Mouse (Mus musculus): ENCODE data around the gene Cpeb4.

Cpeb4 gene

DNA sequence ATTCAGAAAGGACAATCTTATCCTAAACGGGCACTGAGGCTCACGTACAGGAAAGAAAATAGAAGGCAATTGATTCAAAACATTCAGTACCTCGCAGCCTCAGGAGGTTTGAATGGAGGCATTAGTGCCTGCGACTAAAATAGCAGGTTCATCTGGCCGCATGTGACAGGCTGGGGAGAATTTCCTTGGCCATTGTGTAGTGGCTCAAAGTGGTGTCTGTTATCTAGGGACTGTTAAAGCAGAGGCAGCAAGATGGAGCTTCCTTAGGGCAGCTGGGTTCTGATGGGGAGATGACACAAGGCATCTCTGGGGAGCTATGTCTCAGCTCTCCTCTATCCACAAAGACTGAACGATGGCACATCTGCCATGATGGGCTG, 32.9 kb upstream of the Cpeb4 start:
- TF ChIP-seq GATA4 (IDR thresholded peaks at IDR 0.05; ENCODE audit: insufficient replicate concordance, low read length), result no peak

DNA sequence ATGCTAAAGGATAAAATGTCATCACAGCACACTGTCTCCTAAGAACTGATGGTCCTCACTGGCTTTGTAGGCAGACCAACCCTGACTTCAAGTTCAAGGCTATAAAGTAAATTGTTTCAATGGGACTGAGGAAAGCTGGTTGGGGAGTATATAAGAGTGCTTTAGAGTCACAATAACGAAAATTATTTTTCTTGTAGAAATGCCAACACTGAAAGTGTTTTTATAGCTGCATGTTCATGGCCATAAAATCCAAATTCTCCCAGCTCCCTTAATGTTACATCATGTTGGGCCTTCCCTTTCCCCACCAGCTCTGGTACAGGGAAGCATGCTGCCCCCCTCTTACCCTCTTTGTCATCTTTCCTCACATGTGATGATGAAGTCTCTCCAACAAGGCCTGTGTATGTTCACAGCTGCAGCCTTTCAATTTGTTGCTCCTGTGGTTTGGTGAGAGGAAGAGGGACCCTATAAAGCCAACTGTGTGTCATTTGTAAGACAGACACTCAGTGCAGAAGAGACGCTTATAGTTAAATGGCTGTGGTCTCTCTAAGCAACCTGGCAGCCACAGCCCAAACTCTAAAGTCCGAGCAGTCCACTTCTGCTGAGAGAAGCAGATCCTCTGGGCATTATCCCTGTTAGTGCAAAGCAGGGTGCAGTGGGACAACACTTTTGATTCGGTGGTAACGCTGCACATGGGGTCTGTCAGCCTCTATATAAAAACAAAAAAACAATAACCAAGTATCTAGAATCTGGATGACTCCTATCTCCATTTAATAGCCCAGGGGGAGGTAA, 29.6 kb upstream of the Cpeb4 start:
- no peak for TF ChIP-seq GATA4 (IDR thresholded peaks at IDR 0.05; ENCODE audit: insufficient replicate concordance, low read length)

DNA sequence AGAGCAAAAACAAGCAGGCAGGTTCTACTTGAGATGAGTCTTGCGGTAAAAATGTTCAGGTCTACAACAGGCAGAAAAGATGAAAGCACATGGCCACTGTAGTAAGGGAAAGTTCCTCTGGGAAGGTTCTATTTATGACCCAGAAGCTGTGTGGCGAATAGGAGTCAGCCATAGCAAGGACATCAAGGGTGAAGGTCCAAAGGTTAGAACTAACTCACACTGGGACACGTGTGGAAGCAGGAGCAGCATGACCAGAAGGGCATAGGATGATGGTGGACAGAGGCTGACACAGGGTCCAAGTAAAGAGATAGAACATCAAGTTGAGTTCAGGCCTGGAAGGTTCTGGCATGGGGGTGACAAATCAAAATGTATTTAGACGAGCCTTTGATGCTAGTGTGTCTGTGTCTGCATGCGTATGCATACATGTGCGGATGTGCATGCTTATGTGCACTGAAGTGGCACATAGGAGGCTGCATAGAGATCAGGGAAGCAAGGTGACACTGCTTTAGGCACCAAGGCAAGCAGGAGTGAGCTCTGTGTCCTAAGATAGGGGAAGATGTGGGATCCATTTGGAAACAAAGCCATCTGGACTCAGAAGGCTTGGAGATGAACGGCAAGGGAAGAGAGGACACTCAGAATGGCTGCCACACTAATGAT, 28.7 kb upstream of the Cpeb4 start:
- TF ChIP-seq GATA4 (IDR thresholded peaks at IDR 0.05; ENCODE audit: insufficient replicate concordance, low read length), result no peak

DNA sequence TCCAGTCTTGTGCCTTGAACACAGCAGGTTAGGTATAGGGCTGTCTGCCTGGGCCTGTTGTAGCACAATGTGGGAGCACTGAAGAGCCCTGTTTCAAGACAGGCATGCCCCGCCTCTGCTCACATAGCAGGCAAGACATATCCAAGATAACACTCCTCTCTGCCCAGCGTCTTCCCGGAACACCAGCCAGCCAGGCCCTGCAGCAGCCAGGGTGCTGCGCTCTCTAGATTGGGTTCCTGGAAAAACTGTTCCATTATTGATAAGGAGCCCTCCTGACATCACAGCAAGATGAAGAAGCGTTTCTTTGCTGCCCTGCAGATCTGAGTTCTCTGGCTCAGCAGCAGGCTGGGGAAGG, 28.2 kb upstream of the Cpeb4 start:
- TF ChIP-seq GATA4 (IDR thresholded peaks at IDR 0.05; ENCODE audit: insufficient replicate concordance, low read length), result no peak

DNA sequence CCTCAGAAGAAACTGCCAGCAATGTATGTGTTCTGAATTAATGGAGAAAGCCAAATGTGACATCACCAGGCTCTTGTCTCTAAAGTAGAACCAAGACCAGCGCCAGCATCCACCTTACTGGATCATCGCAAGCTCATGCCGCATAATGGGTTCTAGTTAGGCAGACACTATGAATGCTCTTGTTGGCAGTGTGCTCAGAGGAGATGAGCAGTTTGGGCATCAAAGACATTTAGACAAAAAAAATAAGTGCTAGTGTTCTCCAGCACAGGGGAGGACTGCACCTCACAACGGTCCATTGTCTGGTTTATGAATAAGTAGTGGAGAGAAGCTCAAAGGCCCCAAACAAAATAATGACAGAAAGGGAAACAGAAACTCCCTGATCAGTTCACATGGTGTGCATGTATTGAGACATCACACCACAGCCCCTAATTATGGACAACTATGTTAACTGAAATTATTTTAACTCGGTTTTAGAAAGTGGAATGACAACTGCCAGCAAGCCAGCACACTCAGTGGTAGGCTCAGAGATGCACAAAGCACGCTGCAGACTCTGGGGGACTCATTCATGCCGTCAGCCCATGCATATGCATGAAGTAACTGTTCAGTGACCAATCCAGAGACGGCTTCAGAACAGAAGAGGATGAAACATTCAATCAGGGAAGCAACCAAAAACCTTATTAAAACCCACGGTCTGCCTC, 25.1 kb upstream of the Cpeb4 start:
- no peak for TF ChIP-seq GATA4 (IDR thresholded peaks at IDR 0.05; ENCODE audit: insufficient replicate concordance, low read length)

DNA sequence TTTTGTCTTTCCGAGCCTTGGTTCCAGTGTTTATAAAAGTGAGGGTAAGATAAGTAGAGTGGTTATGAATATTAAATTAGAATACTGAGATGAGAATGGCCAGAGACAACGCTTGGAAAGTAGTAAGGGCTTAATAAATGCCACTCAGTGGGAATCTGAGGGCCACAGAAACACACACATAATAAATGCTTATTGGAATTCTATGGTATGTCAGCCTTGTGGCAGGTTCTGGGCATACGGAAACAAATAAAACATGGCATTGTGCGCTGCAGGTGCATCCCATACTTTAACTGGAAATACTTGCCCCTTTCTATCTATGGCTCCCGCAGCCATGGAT, 24.6 kb upstream of the Cpeb4 start:
- no peak for TF ChIP-seq GATA4 (IDR thresholded peaks at IDR 0.05; ENCODE audit: insufficient replicate concordance, low read length)

DNA sequence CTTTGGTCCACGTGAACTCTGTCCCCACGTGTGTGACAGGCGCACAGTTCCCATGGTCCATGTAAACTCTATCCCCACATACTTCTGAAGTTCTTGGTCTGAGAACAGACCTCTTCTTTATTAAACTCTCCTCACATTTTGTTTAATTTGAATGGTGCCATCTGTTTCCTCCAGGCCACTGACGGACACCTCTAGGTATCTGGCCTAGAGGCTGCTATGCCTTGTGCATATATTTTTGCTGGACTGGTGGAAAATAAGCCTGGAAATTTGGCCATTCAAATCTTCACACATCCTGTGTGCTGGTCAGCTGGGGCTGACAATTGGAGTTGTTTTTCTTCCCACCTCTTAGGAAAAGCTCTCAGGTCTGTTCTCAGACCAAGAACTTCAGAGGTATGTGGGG, 23.3 kb upstream of the Cpeb4 start:
- no peak for TF ChIP-seq GATA4 (IDR thresholded peaks at IDR 0.05; ENCODE audit: insufficient replicate concordance, low read length)

DNA sequence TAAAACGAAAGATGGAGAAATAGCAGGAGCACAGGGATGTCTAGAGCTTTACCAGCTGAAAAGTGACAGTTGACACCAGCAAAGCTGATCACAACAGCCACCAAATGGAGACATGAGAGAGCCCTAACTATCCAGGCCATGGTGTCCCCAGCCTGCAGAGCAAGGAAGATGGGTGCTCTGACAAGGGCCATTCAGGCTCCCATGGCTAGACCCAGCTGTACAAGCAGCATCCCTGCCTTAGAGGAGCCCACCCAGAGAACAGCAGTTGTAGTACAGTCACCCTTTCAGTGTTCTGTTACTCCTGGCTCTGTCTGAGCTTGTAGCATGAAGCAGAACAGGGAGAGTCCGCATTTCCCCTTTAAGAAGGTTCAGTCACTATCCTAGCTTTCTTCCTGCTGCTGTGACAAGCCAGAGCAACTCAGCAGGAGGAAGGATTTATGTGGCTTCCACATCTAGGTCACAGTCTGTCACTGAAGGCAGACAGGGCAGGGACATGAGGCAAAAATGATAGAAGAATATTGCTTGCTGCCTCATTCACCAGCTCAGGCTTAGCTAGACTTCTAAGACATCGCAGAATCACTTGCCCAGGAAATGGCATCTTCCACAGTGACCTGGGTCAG, 21.7 kb upstream of the Cpeb4 start:
- TF ChIP-seq GATA4 (IDR thresholded peaks at IDR 0.05; ENCODE audit: insufficient replicate concordance, low read length), result no peak

DNA sequence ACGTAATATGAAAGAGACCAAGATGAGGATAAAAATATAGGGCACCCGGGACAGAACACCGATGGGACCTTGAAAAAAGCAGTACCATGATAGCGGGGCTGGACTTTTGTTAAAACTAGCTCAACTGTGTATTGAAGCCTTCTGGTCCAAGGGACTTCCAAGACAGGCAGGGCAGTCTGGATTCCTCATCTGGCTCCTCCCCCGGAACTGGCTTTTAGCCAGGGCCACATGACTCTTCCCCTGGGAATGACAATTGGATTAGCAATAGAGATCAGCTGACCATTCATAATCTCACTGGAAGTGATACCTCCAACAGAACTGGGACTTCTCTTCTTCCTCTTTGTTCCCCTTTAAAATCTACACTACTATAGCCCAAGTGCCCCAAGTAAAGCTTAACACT, 21.0 kb upstream of the Cpeb4 start:
- TF ChIP-seq GATA4 (IDR thresholded peaks at IDR 0.05; ENCODE audit: insufficient replicate concordance, low read length), result no peak

DNA sequence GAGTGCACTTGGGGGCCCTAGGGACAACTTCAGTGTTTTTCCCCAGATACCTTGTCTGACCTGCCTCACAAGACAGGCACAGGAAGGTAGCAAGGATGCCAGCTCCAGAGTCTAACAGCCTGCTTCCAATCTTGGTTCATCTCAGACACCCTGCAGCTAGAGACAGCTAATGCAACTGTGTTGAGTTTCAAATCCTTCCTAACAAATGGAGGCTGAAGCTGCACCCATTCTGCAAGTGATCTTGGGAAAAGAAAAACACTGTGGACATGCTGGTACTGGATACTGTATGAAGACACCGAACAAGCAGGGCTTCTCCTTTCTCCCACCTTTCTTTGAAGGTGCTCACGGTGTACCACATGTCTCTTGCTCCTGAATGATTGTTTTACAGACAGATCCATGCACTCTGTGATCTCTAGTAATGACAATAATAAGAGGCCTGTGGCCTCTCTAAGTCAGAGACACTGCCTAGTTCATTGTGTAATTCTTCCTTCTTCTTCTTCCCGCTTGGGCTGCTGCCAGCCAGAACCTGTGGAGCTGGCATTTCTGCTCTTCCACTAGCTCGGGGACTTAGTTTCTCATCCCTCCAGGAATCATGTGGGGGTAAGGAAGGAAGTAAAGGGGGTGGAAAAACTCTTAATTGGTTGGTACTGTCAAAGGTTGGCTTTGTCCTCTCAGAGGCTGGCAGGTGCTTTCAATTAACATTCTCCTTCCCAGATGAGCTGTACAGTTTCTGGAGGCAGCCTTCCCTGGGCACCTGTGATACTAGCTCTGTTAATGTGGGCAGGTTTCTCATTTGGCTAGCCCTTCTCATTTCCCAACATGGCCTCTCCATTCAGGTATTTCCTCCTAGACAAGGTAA, 20.1 kb upstream of the Cpeb4 start:
- no peak for TF ChIP-seq GATA4 (IDR thresholded peaks at IDR 0.05; ENCODE audit: insufficient replicate concordance, low read length)

DNA sequence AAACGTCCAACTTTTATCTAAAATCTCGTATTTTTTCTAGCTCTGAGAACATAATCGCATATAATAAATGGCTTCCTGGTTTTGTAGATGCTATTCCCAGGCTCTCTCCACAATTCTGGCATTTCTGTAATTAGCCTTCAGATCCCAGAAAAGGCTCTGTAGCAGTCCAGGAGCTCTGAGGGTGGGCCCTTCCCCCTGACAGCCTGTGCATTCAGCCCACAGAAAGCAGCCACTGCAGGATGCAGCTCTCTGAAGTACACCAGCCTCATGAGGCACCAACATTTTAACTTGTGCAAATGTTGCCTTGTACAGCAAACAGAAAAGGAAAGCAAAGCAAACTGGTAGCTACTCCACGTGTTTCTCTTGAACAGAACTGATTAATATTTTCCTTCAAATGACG, 17.1 kb upstream of the Cpeb4 start:
- TF ChIP-seq GATA4 (IDR thresholded peaks at IDR 0.05; ENCODE audit: insufficient replicate concordance, low read length), result no peak

DNA sequence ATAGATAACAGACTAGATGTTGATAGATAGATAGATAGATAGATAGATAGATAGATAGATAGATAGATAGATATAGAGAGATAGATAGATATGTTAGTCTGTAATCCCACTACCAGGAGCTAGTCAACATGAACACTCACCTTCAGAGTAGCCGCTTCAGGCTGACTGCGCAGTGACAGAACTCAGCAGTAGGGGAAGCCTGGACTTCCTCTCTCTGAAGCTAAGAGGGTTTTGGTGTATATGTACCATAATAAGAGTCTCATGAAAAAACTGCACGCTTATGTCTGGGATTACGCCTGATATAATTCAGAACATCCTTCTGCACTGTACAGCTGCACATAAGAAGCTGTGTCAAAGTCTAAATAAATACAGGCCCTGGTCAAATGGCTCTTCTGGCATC, 14.5 kb upstream of the Cpeb4 start:
- no peak for TF ChIP-seq GATA4 (IDR thresholded peaks at IDR 0.05; ENCODE audit: insufficient replicate concordance, low read length)

DNA sequence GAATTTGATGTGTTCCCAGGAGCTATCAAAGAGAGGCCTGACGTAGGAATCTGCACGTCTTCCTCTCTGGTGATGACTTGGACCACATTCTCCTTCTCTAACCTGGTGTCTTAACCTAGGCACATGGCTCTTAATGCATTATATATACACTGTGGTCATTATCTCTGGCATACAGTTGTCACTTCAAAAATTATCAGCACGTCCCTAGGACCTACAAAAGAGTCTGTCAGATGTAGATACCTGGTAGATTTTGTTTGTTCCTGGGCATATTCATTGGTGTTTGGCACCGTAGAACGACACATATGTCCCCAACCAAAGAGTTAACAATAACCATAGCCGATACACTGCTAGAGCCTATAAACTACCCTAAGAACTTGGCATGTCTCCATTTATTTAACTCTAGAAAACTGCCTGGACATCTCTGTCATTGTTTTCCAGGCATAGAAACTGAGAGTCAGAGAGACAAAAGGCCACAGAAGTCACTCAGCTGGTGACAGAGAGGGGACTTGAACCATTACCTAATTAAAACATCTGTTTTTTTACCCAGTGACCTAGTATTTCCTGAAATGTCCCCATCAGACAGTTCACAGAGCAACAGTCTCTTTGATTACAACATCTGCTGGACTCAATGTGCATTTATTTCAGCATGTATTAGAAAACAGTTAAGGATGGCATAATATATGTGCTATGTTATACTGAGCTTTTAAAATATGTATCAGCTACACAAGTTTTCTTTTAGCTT, 10.7 kb upstream of the Cpeb4 start:
- no peak for TF ChIP-seq GATA4 (IDR thresholded peaks at IDR 0.05; ENCODE audit: insufficient replicate concordance, low read length)

DNA sequence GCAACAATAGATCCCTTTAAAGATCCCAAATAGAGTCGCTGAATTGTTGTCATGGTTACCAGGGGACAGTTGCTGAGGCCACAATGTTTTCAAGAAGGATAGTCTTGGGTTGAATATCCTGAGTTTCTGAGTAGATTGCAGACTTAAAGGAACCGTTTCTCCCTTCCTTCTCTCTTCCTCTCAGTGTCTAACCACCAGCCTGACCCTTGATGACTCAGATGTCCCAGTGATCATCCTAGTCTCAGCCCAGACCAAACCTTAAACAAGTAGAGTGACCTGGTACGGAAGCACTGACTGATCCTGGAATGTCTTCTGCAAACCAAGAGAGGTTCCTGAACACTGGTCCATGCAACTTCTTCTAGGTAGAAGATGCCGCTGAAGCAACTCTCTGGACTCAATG, 4.0 kb upstream of the Cpeb4 start:
- TF ChIP-seq GATA4 (IDR thresholded peaks at IDR 0.05; ENCODE audit: insufficient replicate concordance, low read length), result no peak

All from liver, adult (tissue).